13 mouse cellular contexts compared by ENCODE assay signal in genomic region chr11:96596301-96596700, GRCm38 (mm10).
DNase-seq lines count a peak whose midpoint lies in the region; ATAC-seq and TF ChIP-seq lines count a peak whose summit lies in the region.
"Had no signal": no experiment of that assay in that cellular context is flagged by ENCODE, and none has a peak within 500 bp of the region (broad histone marks: within the 10 kb centered on the region; RNA-seq: fewer than 3 reads in every experiment).

No protein-coding gene starts in this region.

- DNase-seq in kidney, postnatal 0 days (ENCODE audit: low spot score), result no peak
- DNase-seq in kidney, postnatal 36 days, result no peak
- DNase-seq in forebrain, postnatal 0 days, result peak; percentile 38
- DNase-seq in thymus, postnatal 36 days, result no peak
- DNase-seq in gastrocnemius, adult 8-10 months (ENCODE audit: low spot score in 2 of 2), result no peak
- DNase-seq in gastrocnemius, postnatal 4 days (ENCODE audit: low spot score in 2 of 2), result no peak
- DNase-seq: cerebellum, adult 18-20 months; right cerebral cortex, postnatal 4 days had no signal

- H3K9me3 ChIP-seq in kidney, postnatal 0 days (replicated peaks; ENCODE audit: low read length), result no peaks in the 10 kb centered on the region
- no peaks in the 10 kb centered on the region for H3K9me3 ChIP-seq in forebrain, postnatal 0 days (ENCODE audit: low read length)
- H3K9me3 ChIP-seq in liver, embryonic 12.5 days (replicated peaks), result no peaks in the 10 kb centered on the region
- no peaks in the 10 kb centered on the region for H3K9me3 ChIP-seq in neural tube, embryonic 14.5 days (ENCODE audit: control insufficient read depth, low read length)
- H3K9me3 ChIP-seq: embryonic facial prominence, embryonic 15.5 days; limb, embryonic 13.5 days had no signal

- no peaks in the 10 kb centered on the region for H3K36me3 ChIP-seq in kidney, postnatal 0 days (ENCODE audit: insufficient read depth, low read length)
- no peaks in the 10 kb centered on the region for H3K36me3 ChIP-seq in forebrain, postnatal 0 days (ENCODE audit: insufficient read depth)
- no peaks in the 10 kb centered on the region for H3K36me3 ChIP-seq in liver, embryonic 12.5 days
- no peaks in the 10 kb centered on the region for H3K36me3 ChIP-seq in neural tube, embryonic 14.5 days (ENCODE audit: control insufficient read depth, insufficient read depth, low read length)
- H3K36me3 ChIP-seq: embryonic facial prominence, embryonic 15.5 days; limb, embryonic 13.5 days had no signal

- no peaks in the 10 kb centered on the region for H3K27me3 ChIP-seq in kidney, postnatal 0 days (ENCODE audit: insufficient read depth, low read length)
- no peaks in the 10 kb centered on the region for H3K27me3 ChIP-seq in forebrain, postnatal 0 days (ENCODE audit: insufficient read depth, low read length)
- H3K27me3 ChIP-seq in liver, embryonic 12.5 days (replicated peaks), result no peaks in the 10 kb centered on the region
- no peaks in the 10 kb centered on the region for H3K27me3 ChIP-seq in neural tube, embryonic 14.5 days (ENCODE audit: control insufficient read depth, insufficient read depth, low read length)

- H3K4me2 ChIP-seq in kidney, postnatal 0 days (ENCODE audit: low read length), result peak overlapping the region; percentile 38
- peak overlapping the region; percentile 44 for H3K4me2 ChIP-seq in forebrain, postnatal 0 days (ENCODE audit: low read depth)
- peak overlapping the region; percentile 31 for H3K4me2 ChIP-seq in liver, embryonic 12.5 days
- H3K4me2 ChIP-seq in neural tube, embryonic 14.5 days (ENCODE audit: low read depth, low read length), result peak overlapping the region; percentile 49
- H3K4me2 ChIP-seq: embryonic facial prominence, embryonic 15.5 days had no signal

- no peak overlapping the region for H3K27ac ChIP-seq in kidney, postnatal 0 days
- peak overlapping the region; percentile 66; the same call in 1 of the 2 replicates for H3K27ac ChIP-seq in forebrain, postnatal 0 days (ENCODE audit: low read depth, low read length)
- no peak overlapping the region for H3K27ac ChIP-seq in liver, embryonic 12.5 days
- H3K27ac ChIP-seq in neural tube, embryonic 14.5 days (ENCODE audit: low read depth, low read length), result peak overlapping the region; percentile 88
- H3K27ac ChIP-seq: embryonic facial prominence, embryonic 15.5 days; limb, embryonic 13.5 days had no signal

- no peak for TF ChIP-seq CTCF in kidney, postnatal 0 days (IDR thresholded peaks at IDR 0.05; ENCODE audit: low read depth)
- no peak for TF ChIP-seq CTCF in forebrain, postnatal 0 days (IDR thresholded peaks at IDR 0.05; ENCODE audit: low read depth)

- H3K4me1 ChIP-seq in kidney, postnatal 0 days (replicated peaks; ENCODE audit: insufficient read depth, low read length), result no peaks in the 10 kb centered on the region
- H3K4me1 ChIP-seq in forebrain, postnatal 0 days (ENCODE audit: insufficient read depth), result no peaks in the 10 kb centered on the region
- H3K4me1 ChIP-seq in liver, embryonic 12.5 days, result no peaks in the 10 kb centered on the region
- peaks cover 29% of the 10 kb centered on the region for H3K4me1 ChIP-seq in neural tube, embryonic 14.5 days (ENCODE audit: control insufficient read depth, insufficient read depth, low read length)
- H3K4me1 ChIP-seq: embryonic facial prominence, embryonic 15.5 days; limb, embryonic 13.5 days had no signal

- ATAC-seq in kidney, postnatal 0 days (replicated peaks; ENCODE audit: low FRiP score, low read depth), result no peak
- ATAC-seq in forebrain, postnatal 0 days, result peak; percentile 74; the same call in 1 of the 2 replicates
- no peak for ATAC-seq in liver, embryonic 12.5 days
- ATAC-seq in neural tube, embryonic 14.5 days (ENCODE audit: low read depth), result no peak
- ATAC-seq: activated CD4-positive, CD25-positive, alpha-beta regulatory T cell, adult 4 months had no signal

- WGBS in kidney, postnatal 0 days, result 21% methylated on average over 6 of the region's 6 CpGs
- WGBS in forebrain, postnatal 0 days, result 12% methylated on average over 6 of the region's 6 CpGs
- WGBS in liver, embryonic 12.5 days (ENCODE audit: insufficient replicate concordance), result 51% methylated on average over 6 of the region's 6 CpGs
- WGBS in neural tube, embryonic 14.5 days, result 6% methylated on average over 6 of the region's 6 CpGs

- H3K4me3 ChIP-seq in kidney, postnatal 0 days (replicated peaks; ENCODE audit: low read depth, low read length), result no peak overlapping the region
- H3K4me3 ChIP-seq in forebrain, postnatal 0 days (ENCODE audit: low read depth, low read length), result peak overlapping the region; percentile 16
- H3K4me3 ChIP-seq in liver, embryonic 12.5 days, result no peak overlapping the region
- peak overlapping the region; percentile 25; the same call in 1 of the 2 replicates for H3K4me3 ChIP-seq in neural tube, embryonic 14.5 days (ENCODE audit: low read depth, low read length)
- H3K4me3 ChIP-seq: embryonic facial prominence, embryonic 15.5 days; limb, embryonic 13.5 days had no signal

- no peak overlapping the region for H3K9ac ChIP-seq in kidney, postnatal 0 days (ENCODE audit: low read depth, low read length)
- H3K9ac ChIP-seq in forebrain, postnatal 0 days, result peak overlapping the region; percentile 39; the same call in 1 of the 2 replicates
- H3K9ac ChIP-seq in liver, embryonic 12.5 days, result no peak overlapping the region
- peak overlapping the region; percentile 55 for H3K9ac ChIP-seq in neural tube, embryonic 14.5 days (replicated peaks; ENCODE audit: low read depth, low read length)
- H3K9ac ChIP-seq: embryonic facial prominence, embryonic 15.5 days; limb, embryonic 13.5 days had no signal

Comparison
In these comparisons a context has a peak if more than half of its experiments do, and no peak if none do; other contexts are left out.
1. H3K27ac ChIP-seq: peak in forebrain, postnatal 0 days (single experiment) and neural tube, embryonic 14.5 days (single experiment); none in kidney, postnatal 0 days (single experiment) and liver, embryonic 12.5 days (single experiment).
2. H3K4me3 ChIP-seq: peak in forebrain, postnatal 0 days (single experiment) and neural tube, embryonic 14.5 days (single experiment); none in kidney, postnatal 0 days (single experiment) and liver, embryonic 12.5 days (single experiment).
3. H3K9ac ChIP-seq: peak in forebrain, postnatal 0 days (single experiment) and neural tube, embryonic 14.5 days (single experiment); none in kidney, postnatal 0 days (single experiment) and liver, embryonic 12.5 days (single experiment).
4. Peak in every context shown above with its lines, with median percentiles within 50 percentile points of each other: H3K4me2 ChIP-seq.